Mouse (Mus musculus) frontal cortex, postnatal 36 days (tissue): ENCODE data around the gene Ces1a.

Experiments
- DNase-seq, 2 experiments: peaks; one replicate each; pipeline ENCODE4 v3.0.0; 2022; ENCODE audit warnings: low spot score in 2 of 2

Gene Ces1a

GRCm38 (mm10) chr8:93048092-93048491, at the start of gene Ces1a:
Gene Ces1a (minus strand): TSS chr8:93048192.
- no peak for DNase-seq

GRCm38 (mm10) chr8:93095376-93095775, 47.4 kb upstream of the Ces1a start:
- peak; percentile 33 to 64 for DNase-seq

GRCm38 (mm10) chr8:93091324-93091723, 43.3 kb upstream of the Ces1a start:
- no peak for DNase-seq

- no peak for DNase-seq
Observed at GRCm38 (mm10) chr8:93088686-93089122, 40.7 kb upstream of the Ces1a start.

- DNase-seq: no peak
Observed at GRCm38 (mm10) chr8:93088193-93088592, 40.2 kb upstream of the Ces1a start.

GRCm38 (mm10) chr8:93079887-93080286, 31.9 kb upstream of the Ces1a start, which contains the start of gene Ces1b:
Gene Ces1b (minus strand): TSS chr8:93080017.
- DNase-seq: no peak

- DNase-seq: no peak
Observed at GRCm38 (mm10) chr8:93075251-93075650, 27.3 kb upstream of the Ces1a start.

GRCm38 (mm10) chr8:93063416-93064117, 15.6 kb upstream of the Ces1a start:
- no peak for DNase-seq

GRCm38 (mm10) chr8:93059185-93059584, 11.2 kb upstream of the Ces1a start:
- DNase-seq: peak; percentile 59 to 71

GRCm38 (mm10) chr8:93055238-93055637, 7.2 kb upstream of the Ces1a start:
- DNase-seq: no peak

GRCm38 (mm10) chr8:93048510-93049416, 771 bp upstream of the Ces1a start:
- DNase-seq: peak in 1 of 2 experiments; percentile 55

GRCm38 (mm10) chr8:93043083-93043482, 4.9 kb downstream of the Ces1a start:
- no peak for DNase-seq

GRCm38 (mm10) chr8:93040776-93041567, 7.0 kb downstream of the Ces1a start:
- no peak for DNase-seq

- peak in 1 of 2 experiments; percentile 31 for DNase-seq
Observed at GRCm38 (mm10) chr8:93040256-93040655, 7.7 kb downstream of the Ces1a start.

GRCm38 (mm10) chr8:93038831-93039230, 9.2 kb downstream of the Ces1a start:
- DNase-seq: no peak

- DNase-seq: no peak
Observed at GRCm38 (mm10) chr8:93030664-93031063, 17.3 kb downstream of the Ces1a start.

GRCm38 (mm10) chr8:93021738-93022137, 26.3 kb downstream of the Ces1a start:
- DNase-seq: no peak

- DNase-seq: no peak
Observed at GRCm38 (mm10) chr8:93014300-93014699, 33.7 kb downstream of the Ces1a start.

GRCm38 (mm10) chr8:93012226-93012625, 35.8 kb downstream of the Ces1a start:
- no peak for DNase-seq

- peak; percentile 88 to 89 for DNase-seq
Observed at GRCm38 (mm10) chr8:93011439-93011838, 36.6 kb downstream of the Ces1a start.

GRCm38 (mm10) chr8:93010286-93010685, 37.7 kb downstream of the Ces1a start:
- DNase-seq: peak in 1 of 2 experiments; percentile 53

GRCm38 (mm10) chr8:92998600-92998999, 49.4 kb downstream of the Ces1a start:
- DNase-seq: peak; percentile 39 to 70
